9 mouse cellular contexts compared by ENCODE assay signal in the genomic region with DNA sequence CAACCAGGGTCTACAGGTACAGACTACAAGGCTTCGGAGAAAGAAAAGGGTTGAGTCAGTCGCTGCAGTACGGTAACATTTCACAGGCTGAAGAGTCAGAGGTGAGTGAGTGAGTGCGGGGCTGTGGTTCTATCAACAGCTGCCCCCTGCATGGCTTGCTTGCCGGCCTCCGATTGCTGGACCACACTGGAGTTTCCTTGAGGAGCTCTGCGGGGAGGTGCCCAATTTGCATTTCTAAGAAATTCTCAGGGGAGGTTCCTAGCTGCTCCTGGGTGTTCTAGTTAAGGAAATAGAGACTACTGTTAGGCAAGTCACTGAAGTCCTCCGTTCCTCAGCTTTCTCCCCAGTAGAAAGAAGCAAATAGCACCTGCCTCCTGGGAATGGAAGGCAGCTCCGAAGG. TPM values are rescaled to one million over a fixed set of nuclear protein-coding genes. Genes with fewer than 3 reads are reported as not detected.
DNase-seq lines count a peak whose midpoint lies in the region; ATAC-seq and TF ChIP-seq lines count a peak whose summit lies in the region.
"Had no signal": no experiment of that assay in that cellular context is flagged by ENCODE, and none has a peak within 500 bp of the region (broad histone marks: within the 10 kb centered on the region; RNA-seq: fewer than 3 reads in every experiment).

No protein-coding gene starts in this region.

- no peak overlapping the region for H3K27ac ChIP-seq in lung, embryonic 16.5 days (ENCODE audit: low read length)
- no peak overlapping the region for H3K27ac ChIP-seq in limb, embryonic 13.5 days
- no peak overlapping the region for H3K27ac ChIP-seq in small intestine, adult 2 months (ENCODE audit: insufficient read depth, low read depth, low read length)

- TF ChIP-seq CTCF in small intestine, adult 2 months (IDR thresholded peaks at IDR 0.05; ENCODE audit: extremely low read depth, insufficient read length, insufficient replicate concordance, low read depth, low read length) = no peak

- H3K9ac ChIP-seq in lung, embryonic 16.5 days (ENCODE audit: low read length) = peak overlapping the region; percentile 88
- H3K9ac ChIP-seq in limb, embryonic 13.5 days = peak overlapping the region; percentile 88

- no peaks in the 10 kb centered on the region for H3K9me3 ChIP-seq in lung, embryonic 16.5 days (ENCODE audit: control insufficient read depth, low read length)
- H3K9me3 ChIP-seq in limb, embryonic 13.5 days = no peaks in the 10 kb centered on the region

- no peaks in the 10 kb centered on the region for H3K27me3 ChIP-seq in lung, embryonic 16.5 days (ENCODE audit: control insufficient read depth, insufficient read depth, low read depth, low read length)
- peaks cover 8% of the 10 kb centered on the region for H3K27me3 ChIP-seq in limb, embryonic 13.5 days
- no peaks in the 10 kb centered on the region for H3K27me3 ChIP-seq in small intestine, adult 2 months (ENCODE audit: control insufficient read depth, insufficient read depth, low read length)

- peak overlapping the region; percentile 82 for H3K4me2 ChIP-seq in lung, embryonic 16.5 days (ENCODE audit: low read depth, low read length)
- peak overlapping the region; percentile 79 for H3K4me2 ChIP-seq in limb, embryonic 13.5 days (replicated peaks)

- WGBS in lung, embryonic 16.5 days = 26% methylated on average over 9 of the region's 9 CpGs
- WGBS in limb, embryonic 13.5 days = 15% methylated on average over 9 of the region's 9 CpGs
- WGBS in small intestine, adult 2 months = 52% methylated on average over 9 of the region's 9 CpGs

- DNase-seq in lung, postnatal 14 days = no peak
- no peak for DNase-seq in layer of hippocampus, postnatal 36 days
- DNase-seq in adrenal gland, postnatal 25 days = no peak
- no peak for DNase-seq in thymus, postnatal 10 days (ENCODE audit: low spot score in 2 of 2)

- ATAC-seq in lung, embryonic 16.5 days (ENCODE audit: low read depth) = no peak
- ATAC-seq in erythroid progenitor cell, adult 5-6 weeks (replicated peaks; ENCODE audit: low FRiP score, poor library complexity, severe bottlenecking) = 0 out of 2 replicates have a peak, but pooled peaks have one; percentile 17
- no peak for ATAC-seq in limb, embryonic 13.5 days (ENCODE audit: low FRiP score, low read depth)

- H3K4me3 ChIP-seq in lung, embryonic 16.5 days (ENCODE audit: low read length) = peak overlapping the region; percentile 71
- H3K4me3 ChIP-seq in limb, embryonic 13.5 days = peak overlapping the region; percentile 84
- peak overlapping the region; percentile 86 for H3K4me3 ChIP-seq in small intestine, adult 2 months (ENCODE audit: low read depth, low read length)

- peaks cover 7% of the 10 kb centered on the region for H3K36me3 ChIP-seq in lung, embryonic 16.5 days (ENCODE audit: control insufficient read depth, insufficient read depth, low read length)
- H3K36me3 ChIP-seq in limb, embryonic 13.5 days = peaks cover 17% of the 10 kb centered on the region; the same call in 1 of the 2 replicates
- H3K36me3 ChIP-seq in small intestine, adult 2 months (ENCODE audit: control insufficient read depth, insufficient read depth, low read length) = 0 out of 2 replicates have a peak, but pooled peaks cover 2% of the 10 kb centered on the region

- TF ChIP-seq POLR2A in small intestine, adult 2 months (IDR thresholded peaks at IDR 0.05; ENCODE audit: low read depth, low read length) = no peak

- H3K4me1 ChIP-seq in lung, embryonic 16.5 days (replicated peaks; ENCODE audit: control insufficient read depth, insufficient read depth, low read length) = peaks cover 12% of the 10 kb centered on the region
- H3K4me1 ChIP-seq in limb, embryonic 13.5 days = peaks cover 15% of the 10 kb centered on the region
- H3K4me1 ChIP-seq in small intestine, adult 2 months (ENCODE audit: control insufficient read depth, insufficient read depth, insufficient read length, low read length) = peaks cover 19% of the 10 kb centered on the region; the same call in 1 of the 2 replicates

RNA-seq across cellular contexts. Expression of a gene that starts 2.1 kb away (rescaled TPM):
- 48.5 and 54.6 TPM in 2 replicates for polyA plus RNA-seq in lung, embryonic 16.5 days (2015; fragmentation: Nextera tagmentation; extraction: Ambion mirVana)
- total RNA-seq in erythroid progenitor cell, adult 5-6 weeks (2015; ENCODE audit: low replicate concordance) = 35.6 and 62.3 TPM in 2 replicates
- total RNA-seq in erythroid progenitor cell, adult 5-6 weeks (2017; ENCODE audit: low replicate concordance) = 80.2 and 225 TPM in 2 replicates
- polyA plus RNA-seq in limb, embryonic 13.5 days (2015; fragmentation: Nextera tagmentation; extraction: Ambion mirVana) = 33.3 and 36.3 TPM in 2 replicates
- polyA plus RNA-seq in small intestine, adult 2 months (2012; rRNA removed) = 9.4 and 22.8 TPM in 2 replicates
- 10 to 100 TPM; 24.8 to 26.7 TPM for total RNA-seq in layer of hippocampus, postnatal 36 days (2021)
- total RNA-seq in adrenal gland, postnatal 25 days (2021) = 40.4 and 68.2 TPM in 2 replicates

RNA-seq across cellular contexts. Expression of a gene that starts 32.5 kb away (rescaled TPM):
- polyA plus RNA-seq in lung, embryonic 16.5 days (2015; fragmentation: Nextera tagmentation; extraction: Ambion mirVana) = not detected in 2 replicates
- total RNA-seq in erythroid progenitor cell, adult 5-6 weeks (2015; ENCODE audit: low replicate concordance) = not detected in 2 replicates
- total RNA-seq in erythroid progenitor cell, adult 5-6 weeks (2017; ENCODE audit: low replicate concordance) = not detected in 2 replicates
- not detected in 2 replicates for polyA plus RNA-seq in limb, embryonic 13.5 days (2015; fragmentation: Nextera tagmentation; extraction: Ambion mirVana)
- polyA plus RNA-seq in small intestine, adult 2 months (2012; rRNA removed) = not detected in 2 replicates
- not detected for total RNA-seq in layer of hippocampus, postnatal 36 days (2021)
- total RNA-seq in adrenal gland, postnatal 25 days (2021) = not detected in 2 replicates
- total RNA-seq: adrenal gland, adult 18-20 months had no signal
